Mouse (Mus musculus) c-Kit-positive CD71-positive TER-119-negative erythroid progenitor cells, embryonic 14.5 days (primary cell): ENCODE results near the gene Ttll6.
"Not testable (repeated sequence)": the region's sequence is repeated elsewhere in the genome, so short reads cannot be mapped to it uniquely, and the experiment has no call there.

Experiments
- DNase-seq: peaks from one replicate; pipeline ENCODE4 v3.0.0-alpha.2; 2013; ENCODE audit warnings: low read depth

Ttll6 gene

GRCm38 (mm10) chr11:96133239-96133865 lies at the start of gene Ttll6:
TSS of gene Ttll6 (plus strand) at chr11:96133786.
- DNase-seq, result peak; percentile 30

- DNase-seq, result no peak
Measured at GRCm38 (mm10) chr11:96087981-96088380, 45.6 kb upstream of the Ttll6 start.

- no peak for DNase-seq
Measured at GRCm38 (mm10) chr11:96091073-96091472, 42.5 kb upstream of the Ttll6 start.

GRCm38 (mm10) chr11:96092674-96093291 lies 40.8 kb upstream of the Ttll6 start:
- DNase-seq, result no peak

- DNase-seq, result no peak
Measured at GRCm38 (mm10) chr11:96093361-96093760, 40.2 kb upstream of the Ttll6 start.

GRCm38 (mm10) chr11:96108376-96108775 lies 25.2 kb upstream of the Ttll6 start:
- no peak for DNase-seq

GRCm38 (mm10) chr11:96110950-96111349 lies 22.6 kb upstream of the Ttll6 start:
- not testable (repeated sequence) for DNase-seq

- DNase-seq, result no peak
Measured at GRCm38 (mm10) chr11:96111751-96112150, 21.8 kb upstream of the Ttll6 start, which contains the start of gene Calcoco2. TSS of gene Calcoco2 (minus strand) at chr11:96111964.

- no peak for DNase-seq
Measured at GRCm38 (mm10) chr11:96114077-96114476, 19.5 kb upstream of the Ttll6 start.

- DNase-seq, result no peak
Measured at GRCm38 (mm10) chr11:96115416-96115815, 18.2 kb upstream of the Ttll6 start.

- no peak for DNase-seq
Measured at GRCm38 (mm10) chr11:96116116-96116515, 17.5 kb upstream of the Ttll6 start.

- DNase-seq, result not testable (repeated sequence)
Measured at GRCm38 (mm10) chr11:96116925-96117324, 16.7 kb upstream of the Ttll6 start.

GRCm38 (mm10) chr11:96119401-96119800 lies 14.2 kb upstream of the Ttll6 start:
- no peak for DNase-seq

GRCm38 (mm10) chr11:96122806-96123205 lies 10.8 kb upstream of the Ttll6 start:
- DNase-seq, result not testable (repeated sequence)

GRCm38 (mm10) chr11:96124052-96124914 lies 9.3 kb upstream of the Ttll6 start:
- no peak for DNase-seq

GRCm38 (mm10) chr11:96130606-96131005 lies 3.0 kb upstream of the Ttll6 start:
- no peak for DNase-seq

GRCm38 (mm10) chr11:96135847-96136246 lies 2.3 kb downstream of the Ttll6 start:
- DNase-seq, result no peak

GRCm38 (mm10) chr11:96140726-96141175 lies 7.2 kb downstream of the Ttll6 start:
- DNase-seq, result no peak

- DNase-seq, result no peak
Measured at GRCm38 (mm10) chr11:96143766-96144165, 10.2 kb downstream of the Ttll6 start.

- DNase-seq, result no peak
Measured at GRCm38 (mm10) chr11:96145622-96146270, 12.2 kb downstream of the Ttll6 start.

GRCm38 (mm10) chr11:96147471-96147870 lies 13.9 kb downstream of the Ttll6 start:
- DNase-seq, result no peak

- no peak for DNase-seq
Measured at GRCm38 (mm10) chr11:96164769-96165168, 31.2 kb downstream of the Ttll6 start.
